Mouse (Mus musculus) kidney, adult 2 months (tissue): ENCODE data around the gene Hmgcs2.

ENCODE experiments used
- CTCF ChIP-seq: fragments of 200-500 bp; conservative IDR thresholded peaks from 2 replicates; pipeline ENCODE4 v1.5.1; 2011; ENCODE audit warnings: low read depth, mild to moderate bottlenecking, control low read depth, low read length, moderate library complexity, mixed read lengths; ENCODE audit not compliant: insufficient read depth, insufficient read length
- POLR2A ChIP-seq: fragments of 200-500 bp; IDR thresholded peaks from one replicate; pipeline ENCODE4 v1.6.1; 2011; ENCODE audit warnings: low read depth, low read length, control low read depth

GRCm38 (mm10) chr3:98280933-98281678 is 871 bp downstream of the Hmgcs2 start:
- TF ChIP-seq POLR2A, result no peak
- peak; percentile 90 for TF ChIP-seq CTCF
